Mouse (Mus musculus) intestine, embryonic 16.5 days (tissue): ENCODE results near the gene Nudt3. TPM values are rescaled to one million over a fixed set of nuclear protein-coding genes. Genes with fewer than 3 reads are reported as not detected.
"Not testable (repeated sequence)": the region's sequence is repeated elsewhere in the genome, so short reads cannot be mapped to it uniquely, and the experiment has no call there.

Source experiments
- ATAC-seq: fragments of 200-750 bp; cut with Nextera tagmentation; 2 replicates; pipeline ENCODE4 v1.8.0; 2017; ENCODE audit warnings: moderate TSS enrichment, moderate library complexity
- H3K27ac ChIP-seq: fragments of 300-500 bp; sonication (generic); 2 replicates; pipeline ENCODE4 v1.5.1; 2014; ENCODE audit warnings: mild to moderate bottlenecking, low read length
- H3K27me3 ChIP-seq: fragments of 300-500 bp; sonication (generic); replicated peaks from 2 replicates; pipeline ENCODE4 v1.6.1; 2014; ENCODE audit warnings: low read length, control low read depth, mixed read lengths; ENCODE audit not compliant: control insufficient read depth, insufficient read depth
- H3K36me3 ChIP-seq: fragments of 300-500 bp; sonication (generic); 2 replicates; pipeline ENCODE4 v1.6.1; 2014; ENCODE audit warnings: low read length, control low read depth; ENCODE audit not compliant: control insufficient read depth, insufficient read depth
- H3K4me1 ChIP-seq: fragments of 300-500 bp; sonication (generic); 2 replicates; pipeline ENCODE4 v1.6.1; 2014; ENCODE audit warnings: low read length, control low read depth, mixed read lengths; ENCODE audit not compliant: control insufficient read depth, insufficient read depth
- H3K4me2 ChIP-seq: fragments of 300-500 bp; sonication (generic); 2 replicates; pipeline ENCODE4 v1.6.1; 2014; ENCODE audit warnings: low read depth, low read length, control low read depth
- H3K4me3 ChIP-seq: fragments of 300-500 bp; sonication (generic); 2 replicates; pipeline ENCODE4 v1.5.1; 2014; ENCODE audit warnings: mild to moderate bottlenecking, low read length
- H3K9ac ChIP-seq: fragments of 300-500 bp; sonication (generic); 2 replicates; pipeline ENCODE4 v1.6.1; 2014; ENCODE audit warnings: low read depth, low read length
- H3K9me3 ChIP-seq: fragments of 300-500 bp; sonication (generic); 2 replicates; pipeline ENCODE4 v1.6.1; 2016; ENCODE audit warnings: low read length, control low read depth; ENCODE audit not compliant: control insufficient read depth
- WGBS: fragments of 180-500 bp; shearing (Covaris S2); extraction: QIAGEN DNeasy Blood & Tissue Kit; methylation state at CpG from one replicate; pipeline ENCODE4 v1.1.7; 2014; 5-methylcytosine and 5-hydroxymethylcytosine counted together
- polyA plus RNA-seq: library from polyadenylated mRNA; unstranded; fragments of >200 nt; fragmentation: Nextera tagmentation; extraction: Ambion mirVana; gene quantifications from 2 replicates; pipeline ENCODE4 v1.2.1, GENCODE M21; 2015

Nudt3 gene
- polyA plus RNA-seq, 1 experiment from 2014 or later: 56.6 TPM

- Histone ChIP-seq H3K9ac (no peak overlapping the region), H3K4me1 (peaks cover 23% of the 10 kb centered on the region), H3K27me3 (no peaks in the 10 kb centered on the region), H3K36me3 (no peaks in the 10 kb centered on the region), H3K4me3 (no peak overlapping the region), H3K9me3 (no peaks in the 10 kb centered on the region), H3K27ac (no peak overlapping the region), H3K4me2 (no peak overlapping the region)
- ATAC-seq: no peak
- 80% methylated on average over 20 of the region's 20 CpGs for WGBS
Observed at GRCm38 (mm10) chr17:27638921-27639332, 15.6 kb upstream of the Nudt3 start.

- H3K36me3 ChIP-seq: 0 out of 2 replicates have a peak, but pooled peaks cover 6% of the 10 kb centered on the region
- peak overlapping the region; percentile 33; the same call in 1 of the 2 replicates for H3K27ac ChIP-seq
- H3K4me2 ChIP-seq: no peak overlapping the region
- 59% methylated on average over 9 of the region's 9 CpGs for WGBS
- H3K4me1 ChIP-seq: peaks cover 27% of the 10 kb centered on the region
- no peaks in the 10 kb centered on the region for H3K27me3 ChIP-seq
- no peak overlapping the region for H3K9ac ChIP-seq
- no peak for ATAC-seq
- H3K9me3 ChIP-seq: no peaks in the 10 kb centered on the region
- no peak overlapping the region for H3K4me3 ChIP-seq
Observed at GRCm38 (mm10) chr17:27637333-27637732, 14.0 kb upstream of the Nudt3 start.

GRCm38 (mm10) chr17:27636132-27637020 is 13.1 kb upstream of the Nudt3 start, which contains the start of gene Rps10:
Gene Rps10, minus strand, starts transcription at chr17:27636669.
- Histone ChIP-seq H3K36me3 (peaks cover 9% of the 10 kb centered on the region; the same call in 1 of the 2 replicates), H3K4me3 (peak within 1 kb of the TSS; percentile 61), H3K4me1 (peaks cover 26% of the 10 kb centered on the region), H3K9me3 (no peaks in the 10 kb centered on the region), H3K4me2 (peak within 1 kb of the TSS; percentile 76), H3K27ac (peak within 1 kb of the TSS; percentile 72), H3K27me3 (no peaks in the 10 kb centered on the region), H3K9ac (peak within 1 kb of the TSS; percentile 68; the same call in 1 of the 2 replicates)
- 40% methylated on average over 18 of the region's 18 CpGs for WGBS
- ATAC-seq: no peak

GRCm38 (mm10) chr17:27635575-27635903 is 12.2 kb upstream of the Nudt3 start:
- Histone ChIP-seq H3K4me3 (peak overlapping the region; percentile 61), H3K9ac (peak overlapping the region; percentile 68), H3K27ac (peak overlapping the region; percentile 72), H3K36me3 (peaks cover 16% of the 10 kb centered on the region), H3K4me2 (peak overlapping the region; percentile 76), H3K4me1 (peaks cover 26% of the 10 kb centered on the region)
- not testable (repeated sequence) for ATAC-seq, H3K27me3 ChIP-seq, H3K9me3 ChIP-seq
- WGBS: 29% methylated on average over 9 of the region's 9 CpGs

GRCm38 (mm10) chr17:27634871-27635574 is 11.7 kb upstream of the Nudt3 start, which contains the start of gene RPS10-NUDT3:
Gene RPS10-NUDT3, minus strand, starts transcription at chr17:27635222.
- H3K9ac ChIP-seq: peak within 1 kb of the TSS; percentile 77
- H3K4me3 ChIP-seq: peak within 1 kb of the TSS; percentile 61
- no peaks in the 10 kb centered on the region for H3K27me3 ChIP-seq
- peak; percentile 97 for ATAC-seq
- H3K4me2 ChIP-seq: peak within 1 kb of the TSS; percentile 76
- no peaks in the 10 kb centered on the region for H3K9me3 ChIP-seq
- under 1% methylated on average over 72 of the region's 72 CpGs for WGBS
- peak within 1 kb of the TSS; percentile 90 for H3K27ac ChIP-seq
- H3K36me3 ChIP-seq: peaks cover 18% of the 10 kb centered on the region
- H3K4me1 ChIP-seq: peaks cover 26% of the 10 kb centered on the region

GRCm38 (mm10) chr17:27629249-27630020 is 6.1 kb upstream of the Nudt3 start:
- peaks cover 18% of the 10 kb centered on the region for H3K4me1 ChIP-seq
- no peak overlapping the region for H3K4me3 ChIP-seq
- peaks cover 18% of the 10 kb centered on the region for H3K36me3 ChIP-seq
- 62% methylated on average over 2 of the region's 2 CpGs for WGBS
- H3K9ac ChIP-seq: no peak overlapping the region
- H3K27ac ChIP-seq: no peak overlapping the region
- H3K4me2 ChIP-seq: no peak overlapping the region
- no peaks in the 10 kb centered on the region for H3K9me3 ChIP-seq
- ATAC-seq: peak; percentile 15; the same call in 1 of the 2 replicates
- no peaks in the 10 kb centered on the region for H3K27me3 ChIP-seq

GRCm38 (mm10) chr17:27628376-27628775 is 5.1 kb upstream of the Nudt3 start:
- Histone ChIP-seq H3K9me3 (no peaks in the 10 kb centered on the region), H3K9ac (no peak overlapping the region), H3K4me2 (no peak overlapping the region), H3K4me3 (no peak overlapping the region), H3K4me1 (peaks cover 18% of the 10 kb centered on the region), H3K36me3 (peaks cover 15% of the 10 kb centered on the region), H3K27ac (no peak overlapping the region), H3K27me3 (no peaks in the 10 kb centered on the region)
- WGBS: 86% methylated on average over 8 of the region's 8 CpGs
- ATAC-seq: no peak

GRCm38 (mm10) chr17:27627451-27627850 is 4.2 kb upstream of the Nudt3 start:
- Histone ChIP-seq H3K27ac (no peak overlapping the region), H3K9me3 (no peaks in the 10 kb centered on the region), H3K9ac (no peak overlapping the region), H3K4me3 (no peak overlapping the region), H3K4me1 (peaks cover 10% of the 10 kb centered on the region), H3K4me2 (no peak overlapping the region), H3K36me3 (peaks cover 12% of the 10 kb centered on the region), H3K27me3 (no peaks in the 10 kb centered on the region)
- no peak for ATAC-seq
- WGBS: 49% methylated on average over 5 of the region's 5 CpGs

- no peak overlapping the region for H3K4me2 ChIP-seq
- H3K9me3 ChIP-seq: no peaks in the 10 kb centered on the region
- H3K27ac ChIP-seq: no peak overlapping the region
- no peak overlapping the region for H3K9ac ChIP-seq
- no peak for ATAC-seq
- WGBS: 33% methylated on average over 5 of the region's 5 CpGs
- no peak overlapping the region for H3K4me3 ChIP-seq
- no peaks in the 10 kb centered on the region for H3K27me3 ChIP-seq
- H3K36me3 ChIP-seq: peaks cover 10% of the 10 kb centered on the region
- H3K4me1 ChIP-seq: peaks cover 13% of the 10 kb centered on the region
Observed at GRCm38 (mm10) chr17:27626681-27627080, 3.4 kb upstream of the Nudt3 start.
